Mouse (Mus musculus): ENCODE results near the gene Tmem108. TPM values are rescaled to one million over a fixed set of nuclear protein-coding genes. Genes with fewer than 3 reads are reported as not detected.

The Tmem108 gene
- polyA plus RNA-seq, 1 experiment from 2014 or later: 11.5 TPM

DNA sequence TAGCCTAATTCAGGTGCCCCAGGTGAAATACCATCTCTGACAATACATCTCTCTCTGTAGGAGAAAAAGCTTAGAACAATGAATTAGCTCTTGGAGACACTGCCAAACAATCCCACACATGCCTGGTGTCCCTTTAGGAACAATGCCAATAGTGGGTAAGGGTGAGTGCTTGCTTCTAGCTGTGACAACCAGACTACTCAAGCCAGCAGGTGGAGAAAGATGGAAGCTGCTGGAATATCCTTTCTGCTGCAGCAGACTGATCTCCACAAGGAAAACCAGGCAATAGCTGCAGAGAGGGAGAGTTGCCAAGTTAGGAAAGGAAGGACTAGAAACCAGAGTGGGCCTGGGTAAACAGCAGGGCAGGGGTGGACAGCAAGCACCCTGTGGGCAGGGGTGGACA is 67.8 kb downstream of the Tmem108 start:
- Histone ChIP-seq H3K27ac (no peak overlapping the region), H3K36me3 (no peaks in the 10 kb centered on the region), H3K4me1 (peaks cover 20% of the 10 kb centered on the region)

DNA sequence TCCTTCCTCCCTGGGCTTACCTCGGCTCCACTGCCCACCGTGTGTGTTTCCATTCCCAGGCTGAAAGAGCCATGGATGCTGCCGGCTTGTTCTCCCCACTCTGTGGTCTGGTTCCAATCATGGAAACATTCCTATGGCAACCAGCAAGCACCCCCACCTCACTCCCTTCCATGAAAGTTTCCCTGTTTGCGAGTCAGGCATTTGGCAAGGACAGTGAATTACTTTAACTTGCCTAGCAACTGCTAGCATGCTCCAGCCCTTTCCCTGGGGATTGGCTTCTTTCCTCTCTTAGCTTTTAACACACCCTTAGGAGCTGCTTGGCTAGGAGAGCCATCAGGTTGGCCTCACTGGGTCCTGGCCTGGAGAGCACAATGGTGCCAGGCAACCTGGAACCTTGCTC is 68.9 kb downstream of the Tmem108 start:
- Histone ChIP-seq H3K9me3 (replicated peaks) (no peaks in the 10 kb centered on the region), H3K27ac (no peak overlapping the region; the same call in 1 of the 2 replicates), H3K36me3 (no peaks in the 10 kb centered on the region), H3K27me3 (ENCODE audit: low read depth, poor library complexity, severe bottlenecking) (no peaks in the 10 kb centered on the region), H3K4me3 (no peak overlapping the region), H3K4me1 (peaks cover 20% of the 10 kb centered on the region)
- 33% methylated on average over 4 of the region's 4 CpGs for WGBS
- DNase-seq (ENCODE audit: low spot score): peak; percentile 62

More for the DNA sequence above, 67.8 kb downstream of the Tmem108 start:
- no peak for DNase-seq (ENCODE audit: low spot score)
- Histone ChIP-seq H3K4me3 (no peak overlapping the region), H3K9me3 (replicated peaks) (no peaks in the 10 kb centered on the region), H3K27me3 (ENCODE audit: low read depth, poor library complexity, severe bottlenecking) (no peaks in the 10 kb centered on the region)

DNA sequence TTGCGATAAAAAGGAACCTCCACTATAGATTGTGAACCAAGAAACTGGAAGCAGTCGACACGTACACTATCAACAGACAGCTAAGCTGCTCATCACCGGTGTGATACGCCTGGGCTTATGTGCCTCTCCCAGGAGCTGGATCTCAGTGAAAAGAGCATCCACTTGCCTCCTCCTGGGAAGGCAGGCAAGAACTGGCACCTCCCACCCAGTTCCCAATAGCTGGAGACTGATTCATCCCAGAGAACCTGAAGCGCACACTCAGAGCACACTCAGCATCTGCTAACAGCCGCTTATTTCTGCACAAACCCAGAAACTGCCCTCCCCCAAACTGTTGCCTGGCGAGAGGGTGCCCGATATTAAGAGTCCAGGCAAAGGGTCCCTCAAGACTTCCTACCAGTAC is 69.8 kb downstream of the Tmem108 start:
- Histone ChIP-seq H3K27ac (no peak overlapping the region), H3K36me3 (no peaks in the 10 kb centered on the region), H3K4me1 (peaks cover 24% of the 10 kb centered on the region), H3K27me3 (ENCODE audit: low read depth, poor library complexity, severe bottlenecking) (no peaks in the 10 kb centered on the region), H3K4me3 (no peak overlapping the region), H3K9me3 (replicated peaks) (no peaks in the 10 kb centered on the region)
- no peak for DNase-seq (ENCODE audit: low spot score)
- 92% methylated on average over 9 of the region's 9 CpGs for WGBS

DNA sequence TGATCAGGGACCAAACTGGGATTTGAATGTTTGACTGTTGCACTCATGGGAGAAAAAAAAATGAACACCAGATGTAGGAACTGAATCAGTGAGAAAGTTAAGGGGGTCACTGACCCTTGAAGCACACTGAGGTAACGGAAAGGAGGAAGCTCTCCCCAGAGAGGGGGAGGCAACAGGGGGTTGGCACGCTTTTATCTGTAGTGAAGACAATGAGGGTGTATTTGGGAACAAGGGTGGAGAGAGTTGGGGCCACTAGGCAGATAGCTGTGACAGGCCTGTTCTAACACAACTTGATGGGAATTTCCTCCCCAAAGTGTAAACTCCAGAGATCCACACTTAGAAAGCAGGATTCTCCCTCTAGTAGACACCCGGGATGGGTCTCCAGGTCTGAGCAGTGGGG is 71.2 kb downstream of the Tmem108 start:
- Histone ChIP-seq H3K4me1 (peaks cover 24% of the 10 kb centered on the region), H3K36me3 (no peaks in the 10 kb centered on the region), H3K27ac (no peak overlapping the region), H3K4me3 (no peak overlapping the region), H3K9me3 (replicated peaks) (no peaks in the 10 kb centered on the region), H3K27me3 (ENCODE audit: low read depth, poor library complexity, severe bottlenecking) (no peaks in the 10 kb centered on the region)
- DNase-seq (ENCODE audit: low spot score): no peak
- WGBS: 49% methylated on average over 3 of the region's 3 CpGs

DNA sequence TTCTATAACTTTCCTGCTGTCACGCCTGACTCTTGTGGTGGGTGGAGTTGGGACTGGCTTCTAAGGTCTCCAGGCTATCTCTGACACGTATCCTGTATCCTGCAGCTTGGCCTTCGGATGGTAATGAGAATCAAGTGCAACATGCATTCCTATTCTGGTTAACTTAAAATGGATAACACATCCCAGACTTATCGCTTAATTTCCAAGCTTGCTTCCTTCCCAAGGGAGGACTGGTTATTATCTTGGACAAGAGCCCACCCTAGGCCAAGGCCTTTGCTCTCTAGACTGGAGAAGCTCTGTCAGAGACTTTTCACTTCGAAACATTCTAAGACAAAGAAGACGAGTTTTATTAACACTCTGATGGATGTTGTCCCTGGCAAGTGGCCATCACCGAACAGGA is 71.9 kb downstream of the Tmem108 start:
- H3K4me3 ChIP-seq: no peak overlapping the region
- H3K27me3 ChIP-seq (ENCODE audit: low read depth, poor library complexity, severe bottlenecking): no peaks in the 10 kb centered on the region
- no peak for DNase-seq (ENCODE audit: low spot score)
- H3K27ac ChIP-seq: no peak overlapping the region
- 77% methylated on average over 7 of the region's 7 CpGs for WGBS
- H3K4me1 ChIP-seq: peaks cover 24% of the 10 kb centered on the region
- no peaks in the 10 kb centered on the region for H3K36me3 ChIP-seq
- no peaks in the 10 kb centered on the region for H3K9me3 ChIP-seq (replicated peaks)

DNA sequence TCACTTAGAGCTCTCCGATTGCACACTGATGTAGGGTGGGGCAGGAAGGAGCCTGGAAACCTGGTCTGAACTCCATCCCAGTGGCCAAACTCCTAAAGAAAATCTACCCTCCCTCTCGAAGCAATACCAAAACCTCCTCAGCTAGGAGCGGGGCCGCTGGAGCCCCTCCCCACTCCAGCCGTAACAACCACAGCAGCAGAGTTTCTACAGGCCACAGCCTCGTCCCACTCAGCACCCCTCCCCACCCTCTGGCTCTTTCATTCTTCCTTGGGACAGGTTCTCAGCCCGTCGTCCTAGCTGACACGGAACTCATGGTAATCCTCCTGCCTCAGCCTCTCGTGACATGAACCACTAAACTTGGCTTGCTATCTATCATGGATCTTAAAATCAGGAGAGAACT is 72.6 kb downstream of the Tmem108 start:
- 87% methylated on average over 10 of the region's 10 CpGs for WGBS
- Histone ChIP-seq H3K36me3 (no peaks in the 10 kb centered on the region), H3K4me3 (no peak overlapping the region), H3K27me3 (ENCODE audit: low read depth, poor library complexity, severe bottlenecking) (no peaks in the 10 kb centered on the region), H3K27ac (no peak overlapping the region), H3K4me1 (peaks cover 24% of the 10 kb centered on the region), H3K9me3 (replicated peaks) (no peaks in the 10 kb centered on the region)
- no peak for DNase-seq (ENCODE audit: low spot score)

DNA sequence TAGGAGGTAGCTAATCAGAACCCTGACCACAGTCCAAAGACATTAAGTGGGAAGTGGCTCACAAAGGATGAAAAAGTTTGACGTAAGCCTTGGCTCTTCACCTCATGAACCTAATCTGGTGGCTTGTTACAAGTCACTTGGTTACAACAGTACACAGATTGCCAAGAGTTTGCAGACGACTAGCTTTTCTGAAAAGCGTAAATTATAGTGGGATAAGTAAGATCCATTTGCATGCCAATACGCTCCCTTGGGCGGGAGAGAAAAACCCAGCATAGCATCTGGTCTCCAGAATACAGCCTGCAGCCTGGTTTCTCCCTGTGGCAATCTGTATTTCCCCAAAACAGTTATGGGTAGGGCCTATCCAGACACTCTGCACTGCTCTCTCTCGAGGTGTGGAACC is 74.5 kb downstream of the Tmem108 start:
- 68% methylated on average over 6 of the region's 6 CpGs for WGBS
- Histone ChIP-seq H3K36me3 (no peaks in the 10 kb centered on the region), H3K4me1 (peaks cover 15% of the 10 kb centered on the region), H3K4me3 (no peak overlapping the region), H3K27me3 (ENCODE audit: low read depth, poor library complexity, severe bottlenecking) (no peaks in the 10 kb centered on the region), H3K27ac (no peak overlapping the region), H3K9me3 (replicated peaks) (no peaks in the 10 kb centered on the region)
- no peak for DNase-seq (ENCODE audit: low spot score)

- no peaks in the 10 kb centered on the region for H3K27me3 ChIP-seq (ENCODE audit: low read depth, poor library complexity, severe bottlenecking)
- H3K4me3 ChIP-seq: no peak overlapping the region
- no peak overlapping the region for H3K27ac ChIP-seq
- peaks cover 17% of the 10 kb centered on the region for H3K4me1 ChIP-seq
- no peaks in the 10 kb centered on the region for H3K9me3 ChIP-seq (replicated peaks)
- no peaks in the 10 kb centered on the region for H3K36me3 ChIP-seq
- 43% methylated on average over 4 of the region's 4 CpGs for WGBS
- DNase-seq (ENCODE audit: low spot score): no peak
Measured at GRCm38 (mm10) chr9:103681741-103682330, 79.8 kb downstream of the Tmem108 start.

- H3K27ac ChIP-seq: no peak overlapping the region
- DNase-seq (ENCODE audit: low spot score): no peak
- WGBS: 33% methylated on average over 2 of the region's 2 CpGs
- H3K4me1 ChIP-seq: peaks cover 17% of the 10 kb centered on the region
- no peaks in the 10 kb centered on the region for H3K27me3 ChIP-seq (ENCODE audit: low read depth, poor library complexity, severe bottlenecking)
- H3K9me3 ChIP-seq (replicated peaks): no peaks in the 10 kb centered on the region
- H3K4me3 ChIP-seq: no peak overlapping the region
- H3K36me3 ChIP-seq: no peaks in the 10 kb centered on the region
Measured at GRCm38 (mm10) chr9:103679234-103679633, 82.4 kb downstream of the Tmem108 start.

DNA sequence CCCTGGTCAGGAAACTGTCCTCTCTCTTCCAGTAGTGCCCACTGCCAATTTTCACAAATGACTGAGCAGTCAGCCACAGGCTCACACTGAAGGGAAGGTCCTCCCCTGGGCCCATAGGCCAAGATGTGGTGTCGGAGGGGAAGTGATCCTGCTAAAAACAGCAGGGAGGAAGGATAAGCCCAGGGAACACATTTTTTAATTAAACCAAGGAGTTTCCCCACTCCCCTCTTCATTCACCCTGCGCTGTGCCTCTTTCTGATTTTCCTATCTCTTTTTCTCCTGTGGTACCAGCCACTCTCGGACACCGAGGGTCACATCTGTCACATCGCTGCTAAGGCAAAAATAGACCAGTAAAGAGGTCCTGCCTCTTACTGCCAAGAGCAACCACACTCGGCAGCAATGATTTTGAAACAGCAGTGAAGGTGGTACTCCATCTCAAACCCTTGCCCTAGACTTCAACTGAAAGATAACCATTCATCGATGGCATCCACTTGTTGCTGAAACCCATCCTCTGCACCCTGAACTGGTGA is 83.0 kb downstream of the Tmem108 start:
- peaks cover 17% of the 10 kb centered on the region for H3K4me1 ChIP-seq

GRCm38 (mm10) chr9:103677811-103678210 is 83.8 kb downstream of the Tmem108 start:
- H3K4me3 ChIP-seq: no peak overlapping the region
- peaks cover 17% of the 10 kb centered on the region for H3K4me1 ChIP-seq
- whole genome bisulfite sequencing: 57% methylated on average over 5 of the region's 5 CpGs
- no peaks in the 10 kb centered on the region for H3K36me3 ChIP-seq
- DNase-seq (ENCODE audit: low spot score): no peak
- H3K9me3 ChIP-seq (replicated peaks): no peaks in the 10 kb centered on the region
- H3K27ac ChIP-seq: no peak overlapping the region
- no peaks in the 10 kb centered on the region for H3K27me3 ChIP-seq (ENCODE audit: low read depth, poor library complexity, severe bottlenecking)

More for the DNA sequence above, 83.0 kb downstream of the Tmem108 start:
- no peak for DNase-seq (ENCODE audit: low spot score)
- no peaks in the 10 kb centered on the region for H3K9me3 ChIP-seq (replicated peaks)
- no peak overlapping the region; the same call in 1 of the 2 replicates for H3K27ac ChIP-seq
- H3K27me3 ChIP-seq (ENCODE audit: low read depth, poor library complexity, severe bottlenecking): no peaks in the 10 kb centered on the region
- WGBS: 61% methylated on average over 7 of the region's 7 CpGs
- no peaks in the 10 kb centered on the region for H3K36me3 ChIP-seq
- H3K4me3 ChIP-seq: no peak overlapping the region

DNA sequence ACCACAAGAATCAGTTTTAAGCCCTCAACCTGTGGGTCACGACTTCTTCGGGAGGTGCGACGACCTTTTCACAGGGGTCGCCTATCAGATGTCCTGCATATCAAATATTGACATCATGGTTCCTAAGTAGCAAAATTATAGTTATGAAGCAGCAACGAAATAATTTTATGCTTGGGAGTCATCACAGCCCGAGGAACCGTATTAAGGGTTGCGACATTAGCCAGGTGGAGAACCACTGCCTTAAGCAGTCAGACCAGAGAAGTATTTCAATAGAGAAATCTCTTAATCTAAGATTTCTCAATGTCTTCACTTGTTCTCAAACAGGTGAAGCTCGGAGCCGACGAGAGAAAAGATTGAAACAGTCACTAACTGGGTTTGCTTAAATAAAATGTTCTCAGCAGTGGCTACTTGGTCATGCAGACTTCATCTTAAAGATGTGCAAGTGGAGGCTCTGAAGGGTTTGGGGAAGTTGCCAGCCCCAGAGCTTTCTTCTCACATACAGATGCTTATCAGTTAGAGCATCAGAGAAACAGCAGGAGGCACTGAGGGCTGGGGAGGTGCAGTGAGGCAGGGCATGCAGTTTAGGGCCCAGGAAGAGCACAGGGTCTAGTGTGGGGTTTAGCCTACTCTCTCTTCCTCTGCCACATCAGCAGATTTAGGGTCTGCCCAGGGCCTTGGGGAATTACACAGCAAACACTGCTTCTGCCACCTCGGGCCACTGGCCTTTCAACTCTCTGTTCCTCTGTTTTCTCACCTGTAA is 85.7 kb downstream of the Tmem108 start:
- no peaks in the 10 kb centered on the region for H3K27me3 ChIP-seq (ENCODE audit: low read depth, poor library complexity, severe bottlenecking)
- H3K27ac ChIP-seq: no peak overlapping the region
- no peaks in the 10 kb centered on the region for H3K9me3 ChIP-seq (replicated peaks)
- peaks cover 17% of the 10 kb centered on the region for H3K4me1 ChIP-seq
- 89% methylated on average over 13 of the region's 13 CpGs for WGBS
- no peaks in the 10 kb centered on the region for H3K36me3 ChIP-seq
- no peak overlapping the region for H3K4me3 ChIP-seq
- no peak for DNase-seq (ENCODE audit: low spot score)

GRCm38 (mm10) chr9:103672881-103673280 is 88.8 kb downstream of the Tmem108 start:
- Histone ChIP-seq H3K36me3 (no peaks in the 10 kb centered on the region), H3K27me3 (ENCODE audit: low read depth, poor library complexity, severe bottlenecking) (no peaks in the 10 kb centered on the region), H3K9me3 (replicated peaks) (no peaks in the 10 kb centered on the region), H3K27ac (no peak overlapping the region), H3K4me3 (no peak overlapping the region), H3K4me1 (peaks cover 4% of the 10 kb centered on the region; the same call in 1 of the 2 replicates)
- WGBS: 95% methylated on average over 4 of the region's 4 CpGs
- no peak for DNase-seq (ENCODE audit: low spot score)
